Comparison of ENCODE assay signal across 7 mouse cellular contexts in the genomic region with DNA sequence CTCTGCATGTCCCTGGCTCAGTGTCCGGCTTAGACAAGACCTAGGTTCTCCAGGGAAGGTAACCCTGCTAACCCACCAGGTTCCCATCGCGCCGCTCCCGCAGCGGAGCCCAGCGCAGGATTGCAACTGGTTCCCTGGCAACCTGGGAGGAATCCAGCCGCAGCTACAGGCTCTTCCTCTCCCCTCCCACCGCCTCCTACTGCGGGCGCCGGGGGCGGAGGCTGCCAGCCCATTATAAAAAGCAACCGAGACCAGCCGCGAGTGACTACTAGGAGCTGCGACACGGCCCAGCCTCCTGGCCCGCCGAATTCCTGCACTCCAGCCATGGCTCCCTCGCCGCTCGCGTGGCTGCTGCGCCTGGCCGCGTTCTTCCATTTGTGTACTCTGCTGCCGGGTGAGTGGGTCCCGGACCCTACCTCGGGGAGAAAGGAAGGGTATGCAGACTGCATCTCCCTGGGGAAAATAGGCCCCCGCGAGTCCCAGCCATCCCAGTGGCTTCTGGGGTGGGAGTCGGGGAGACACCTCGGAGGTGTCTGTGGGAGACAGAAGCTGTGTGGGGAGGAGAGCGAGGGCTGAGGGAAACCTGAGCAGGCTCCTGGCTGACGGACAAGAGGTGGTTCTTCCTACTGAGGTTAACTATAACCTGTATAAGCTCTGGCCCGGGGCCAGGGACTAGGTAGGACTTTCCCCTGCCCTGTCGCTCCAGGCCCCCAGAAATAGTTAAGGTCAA. TPM values are rescaled to one million over a fixed set of nuclear protein-coding genes. Genes with fewer than 3 reads are reported as not detected.
DNase-seq lines count a peak whose midpoint lies in the region; ATAC-seq and TF ChIP-seq lines count a peak whose summit lies in the region.

Cx3cl1 (plus strand) TSS at position 69 of the 730 bp plus-strand sequence.

- H3K27ac ChIP-seq in embryonic facial prominence, embryonic 15.5 days (replicated peaks), result peak within 1 kb of the TSS; percentile 76
- no peak within 1 kb of the TSS for H3K27ac ChIP-seq in limb, embryonic 11.5 days (replicated peaks; ENCODE audit: low read depth, low read length)
- H3K27ac ChIP-seq in midbrain, embryonic 14.5 days (replicated peaks; ENCODE audit: low read depth, low read length), result peak within 1 kb of the TSS; percentile 61

- H3K9me3 ChIP-seq in embryonic facial prominence, embryonic 15.5 days (replicated peaks), result no peaks in the 10 kb centered on the region
- H3K9me3 ChIP-seq in limb, embryonic 11.5 days (ENCODE audit: control insufficient read depth, low read length), result no peaks in the 10 kb centered on the region
- H3K9me3 ChIP-seq in midbrain, embryonic 14.5 days (ENCODE audit: control insufficient read depth, low read length), result no peaks in the 10 kb centered on the region

- peak within 1 kb of the TSS; percentile 28 for H3K9ac ChIP-seq in embryonic facial prominence, embryonic 15.5 days
- H3K9ac ChIP-seq in limb, embryonic 11.5 days (ENCODE audit: low read length), result peak within 1 kb of the TSS; percentile 58
- peak within 1 kb of the TSS; percentile 77 for H3K9ac ChIP-seq in midbrain, embryonic 14.5 days (replicated peaks; ENCODE audit: low read length)

- no peak for TF ChIP-seq CTCF in brain, embryonic 14.5 days (IDR thresholded peaks at IDR 0.05; ENCODE audit: borderline replicate concordance, extremely low read depth, insufficient read depth, insufficient read length)

- H3K4me2 ChIP-seq in embryonic facial prominence, embryonic 15.5 days (replicated peaks), result peak within 1 kb of the TSS; percentile 90
- peak within 1 kb of the TSS; percentile 86 for H3K4me2 ChIP-seq in limb, embryonic 11.5 days (ENCODE audit: low read depth, severe bottlenecking)
- peak within 1 kb of the TSS; percentile 92 for H3K4me2 ChIP-seq in midbrain, embryonic 14.5 days (ENCODE audit: low read length)

- peak within 1 kb of the TSS; percentile 56 for H3K4me3 ChIP-seq in embryonic facial prominence, embryonic 15.5 days (replicated peaks)
- H3K4me3 ChIP-seq in limb, embryonic 11.5 days (ENCODE audit: low read depth, low read length), result peak within 1 kb of the TSS; percentile 50
- peak within 1 kb of the TSS; percentile 55 for H3K4me3 ChIP-seq in midbrain, embryonic 14.5 days (replicated peaks; ENCODE audit: low read depth, low read length)

- peaks cover 24% of the 10 kb centered on the region for H3K27me3 ChIP-seq in embryonic facial prominence, embryonic 15.5 days
- peaks cover 17% of the 10 kb centered on the region for H3K27me3 ChIP-seq in limb, embryonic 11.5 days (ENCODE audit: control insufficient read depth, insufficient read depth, low read length)
- H3K27me3 ChIP-seq in midbrain, embryonic 14.5 days (ENCODE audit: control insufficient read depth, insufficient read depth, low read length), result peaks cover 18% of the 10 kb centered on the region; the same call in 1 of the 2 replicates

- DNase-seq in brain, embryonic 14.5 days (ENCODE audit: low read depth), result peak; percentile 91
- peak; percentile 88 for DNase-seq in heart, adult 8-10 months (ENCODE audit: low spot score)
- peak; percentile 93 for DNase-seq in kidney, adult 9 months
- peak; percentile 82 for DNase-seq in limb, embryonic 11.5 days (ENCODE audit: low spot score)
- DNase-seq in midbrain, embryonic 14.5 days, result peak; percentile 90
- peak; percentile 80 for DNase-seq in telencephalon, adult 2 months (ENCODE audit: low read depth, low spot score)

- peaks cover 38% of the 10 kb centered on the region for H3K4me1 ChIP-seq in embryonic facial prominence, embryonic 15.5 days
- H3K4me1 ChIP-seq in limb, embryonic 11.5 days (ENCODE audit: control insufficient read depth, insufficient read depth, low read length), result peaks cover 14% of the 10 kb centered on the region
- peaks cover 28% of the 10 kb centered on the region for H3K4me1 ChIP-seq in midbrain, embryonic 14.5 days (ENCODE audit: control insufficient read depth, insufficient read depth, low read length)

- peak; percentile 79 for ATAC-seq in embryonic facial prominence, embryonic 15.5 days (ENCODE audit: insufficient number of reproducible peaks, low FRiP score, low TSS enrichment, low read depth)
- peak; percentile 59; the same call in 1 of the 2 replicates for ATAC-seq in limb, embryonic 11.5 days (ENCODE audit: insufficient number of reproducible peaks, low FRiP score, low TSS enrichment, low read depth)
- ATAC-seq in midbrain, embryonic 14.5 days (ENCODE audit: low FRiP score, low TSS enrichment), result peak; percentile 79

- H3K36me3 ChIP-seq in embryonic facial prominence, embryonic 15.5 days, result no peaks in the 10 kb centered on the region
- H3K36me3 ChIP-seq in limb, embryonic 11.5 days (ENCODE audit: control insufficient read depth, insufficient read depth, low read length), result no peaks in the 10 kb centered on the region
- no peaks in the 10 kb centered on the region for H3K36me3 ChIP-seq in midbrain, embryonic 14.5 days (ENCODE audit: control insufficient read depth, insufficient read depth, low read length)

- TF ChIP-seq POLR2A in brain, embryonic 14.5 days (IDR thresholded peaks at IDR 0.05; ENCODE audit: borderline replicate concordance, extremely low read depth, insufficient read depth, insufficient read length, poor library complexity, severe bottlenecking), result peak; percentile 57; the same call in 1 of the 2 replicates

- 0% methylated on average over 38 of the region's 38 CpGs for WGBS in embryonic facial prominence, embryonic 15.5 days
- WGBS in limb, embryonic 11.5 days, result under 1% methylated on average over 38 of the region's 38 CpGs
- under 1% methylated on average over 38 of the region's 38 CpGs for WGBS in midbrain, embryonic 14.5 days

RNA-seq across cellular contexts. Expression of gene Cx3cl1, which starts in this region (rescaled TPM):
- polyA plus RNA-seq in brain, embryonic 14.5 days (2012; rRNA removed), result 23.9 and 28.2 TPM in 2 replicates
- 13.2 and 13.7 TPM in 2 replicates for polyA plus RNA-seq in embryonic facial prominence, embryonic 15.5 days (2015; fragmentation: Nextera tagmentation; extraction: Ambion mirVana)
- 1 to 10 TPM; 5.7 to 8.2 (median 7.2) TPM for total RNA-seq in heart, adult 8-10 months (2022)
- polyA plus RNA-seq in limb, embryonic 11.5 days (2014; fragmentation: Nextera tagmentation; extraction: Ambion mirVana), result 5.2 and 6.3 TPM in 2 replicates
- polyA plus RNA-seq in midbrain, embryonic 14.5 days (2014; fragmentation: Nextera tagmentation; extraction: Ambion mirVana), result 19.1 and 21.8 TPM in 2 replicates
